Mouse (Mus musculus) forebrain, embryonic 13.5 days (tissue): Measurements from ENCODE around the gene Slc44a1. TPM values are rescaled to one million over a fixed set of nuclear protein-coding genes. Genes with fewer than 3 reads are reported as not detected.

ENCODE experiments used
- ATAC-seq: fragments of 200-750 bp; cut with Nextera tagmentation; 2 replicates; pipeline ENCODE4 v1.8.0; 2017
- H3K27ac ChIP-seq: fragments of 300-500 bp; sonication (generic); 2 replicates; pipeline ENCODE4 v1.5.1; 2015; ENCODE audit warnings: inconsistent platforms, mild to moderate bottlenecking, moderate library complexity
- H3K27me3 ChIP-seq: fragments of 300-500 bp; sonication (generic); 2 replicates; pipeline ENCODE4 v1.6.1; 2015; ENCODE audit warnings: mild to moderate bottlenecking, inconsistent platforms
- H3K36me3 ChIP-seq: fragments of 300-500 bp; sonication (generic); 2 replicates; pipeline ENCODE4 v1.6.1; 2015; ENCODE audit warnings: mild to moderate bottlenecking, inconsistent platforms; ENCODE audit not compliant: poor library complexity, severe bottlenecking
- H3K4me1 ChIP-seq: fragments of 300-500 bp; sonication (generic); 2 replicates; pipeline ENCODE4 v1.6.1; 2015; ENCODE audit warnings: inconsistent platforms
- H3K4me2 ChIP-seq: fragments of 300-500 bp; sonication (generic); 2 replicates; pipeline ENCODE4 v1.6.1; 2015; ENCODE audit warnings: inconsistent platforms, mild to moderate bottlenecking, moderate library complexity
- H3K4me3 ChIP-seq: fragments of 300-500 bp; sonication (generic); 2 replicates; pipeline ENCODE4 v1.5.1; 2015; ENCODE audit warnings: mild to moderate bottlenecking, inconsistent platforms
- H3K9ac ChIP-seq: fragments of 300-500 bp; sonication (generic); 2 replicates; pipeline ENCODE4 v1.6.1; 2015; ENCODE audit warnings: mild to moderate bottlenecking, inconsistent platforms
- H3K9me3 ChIP-seq: fragments of 300-500 bp; sonication (generic); replicated peaks from 2 replicates; pipeline ENCODE4 v1.6.1; 2016; ENCODE audit warnings: inconsistent platforms
- WGBS: fragments of 180-500 bp; shearing (Covaris S2); methylation state at CpG from one replicate; pipeline ENCODE4 v1.1.7; 2015; 5-methylcytosine and 5-hydroxymethylcytosine counted together
- polyA plus RNA-seq: library from polyadenylated mRNA; unstranded; fragments of >200 nt; fragmentation: Nextera tagmentation; extraction: Ambion mirVana; gene quantifications from 2 replicates; pipeline ENCODE4 v1.2.1, GENCODE M21; 2015

The Slc44a1 gene
- polyA plus RNA-seq, 1 experiment from 2014 or later: 11.5 TPM

GRCm38 (mm10) chr4:53564618-53565017 lies 124.4 kb downstream of the Slc44a1 start:
- Histone ChIP-seq H3K9ac (no peak overlapping the region), H3K27me3 (no peaks in the 10 kb centered on the region), H3K4me3 (no peak overlapping the region), H3K9me3 (no peaks in the 10 kb centered on the region), H3K27ac (no peak overlapping the region), H3K4me1 (no peaks in the 10 kb centered on the region), H3K36me3 (peaks cover 10% of the 10 kb centered on the region), H3K4me2 (no peak overlapping the region)
- ATAC-seq: no peak
- 81% methylated on average over 5 of the region's 5 CpGs for WGBS

GRCm38 (mm10) chr4:53567065-53567464 lies 126.9 kb downstream of the Slc44a1 start:
- no peaks in the 10 kb centered on the region for H3K4me1 ChIP-seq
- no peaks in the 10 kb centered on the region for H3K27me3 ChIP-seq
- H3K4me2 ChIP-seq: no peak overlapping the region
- no peak overlapping the region for H3K4me3 ChIP-seq
- H3K9ac ChIP-seq: no peak overlapping the region
- ATAC-seq: no peak
- whole genome bisulfite sequencing: 93% methylated on average over 1 of the region's 1 CpGs
- no peaks in the 10 kb centered on the region for H3K9me3 ChIP-seq
- H3K36me3 ChIP-seq: peaks cover 5% of the 10 kb centered on the region
- no peak overlapping the region for H3K27ac ChIP-seq

- H3K4me3 ChIP-seq: no peak overlapping the region
- no peaks in the 10 kb centered on the region for H3K36me3 ChIP-seq
- H3K27ac ChIP-seq: no peak overlapping the region
- H3K9ac ChIP-seq: no peak overlapping the region
- 84% methylated on average over 2 of the region's 2 CpGs for WGBS
- no peaks in the 10 kb centered on the region for H3K27me3 ChIP-seq
- H3K4me1 ChIP-seq: no peaks in the 10 kb centered on the region
- ATAC-seq: no peak
- no peaks in the 10 kb centered on the region for H3K9me3 ChIP-seq
- H3K4me2 ChIP-seq: no peak overlapping the region
These were observed 135.3 kb downstream of the Slc44a1 start for GRCm38 (mm10) chr4:53575558-53575957.

- H3K27me3 ChIP-seq: no peaks in the 10 kb centered on the region
These were observed 147.5 kb downstream of the Slc44a1 start for GRCm38 (mm10) chr4:53587676-53588075.

GRCm38 (mm10) chr4:53588936-53589335 lies 148.7 kb downstream of the Slc44a1 start:
- no peak for ATAC-seq
- 100% methylated on average over 1 of the region's 1 CpGs for WGBS
- Histone ChIP-seq H3K4me2 (no peak overlapping the region), H3K9ac (no peak overlapping the region), H3K36me3 (no peaks in the 10 kb centered on the region), H3K27me3 (no peaks in the 10 kb centered on the region), H3K27ac (no peak overlapping the region), H3K4me3 (no peak overlapping the region), H3K4me1 (no peaks in the 10 kb centered on the region), H3K9me3 (no peaks in the 10 kb centered on the region)

More at GRCm38 (mm10) chr4:53587676-53588075, 147.5 kb downstream of the Slc44a1 start:
- Histone ChIP-seq H3K4me2 (no peak overlapping the region), H3K4me1 (no peaks in the 10 kb centered on the region), H3K27ac (no peak overlapping the region), H3K9me3 (no peaks in the 10 kb centered on the region), H3K4me3 (no peak overlapping the region), H3K36me3 (no peaks in the 10 kb centered on the region), H3K9ac (no peak overlapping the region)
- no peak for ATAC-seq

GRCm38 (mm10) chr4:53589466-53589865 lies 149.3 kb downstream of the Slc44a1 start:
- WGBS: 88% methylated on average over 4 of the region's 4 CpGs
- no peak overlapping the region for H3K27ac ChIP-seq
- H3K9ac ChIP-seq: no peak overlapping the region
- H3K9me3 ChIP-seq: no peaks in the 10 kb centered on the region
- no peaks in the 10 kb centered on the region for H3K36me3 ChIP-seq
- H3K27me3 ChIP-seq: no peaks in the 10 kb centered on the region
- no peak overlapping the region for H3K4me3 ChIP-seq
- no peaks in the 10 kb centered on the region for H3K4me1 ChIP-seq
- no peak overlapping the region for H3K4me2 ChIP-seq
- ATAC-seq: no peak

GRCm38 (mm10) chr4:53590163-53590562 lies 149.9 kb downstream of the Slc44a1 start:
- no peak for ATAC-seq
- Histone ChIP-seq H3K9ac (no peak overlapping the region), H3K4me1 (no peaks in the 10 kb centered on the region), H3K27ac (no peak overlapping the region), H3K9me3 (no peaks in the 10 kb centered on the region), H3K4me2 (no peak overlapping the region), H3K27me3 (no peaks in the 10 kb centered on the region), H3K4me3 (no peak overlapping the region), H3K36me3 (no peaks in the 10 kb centered on the region)
- WGBS: 72% methylated on average over 4 of the region's 4 CpGs

- Histone ChIP-seq H3K36me3 (no peaks in the 10 kb centered on the region), H3K9ac (no peak overlapping the region), H3K4me1 (no peaks in the 10 kb centered on the region), H3K4me2 (no peak overlapping the region), H3K27ac (no peak overlapping the region), H3K9me3 (no peaks in the 10 kb centered on the region), H3K4me3 (no peak overlapping the region), H3K27me3 (no peaks in the 10 kb centered on the region)
- WGBS: 89% methylated on average over 7 of the region's 7 CpGs
- no peak for ATAC-seq
These were observed 150.7 kb downstream of the Slc44a1 start for GRCm38 (mm10) chr4:53590691-53591447.

GRCm38 (mm10) chr4:53591536-53591935 lies 151.3 kb downstream of the Slc44a1 start:
- no peak for ATAC-seq
- Histone ChIP-seq H3K27me3 (no peaks in the 10 kb centered on the region), H3K4me3 (no peak overlapping the region), H3K36me3 (no peaks in the 10 kb centered on the region), H3K4me2 (no peak overlapping the region), H3K9ac (no peak overlapping the region), H3K4me1 (no peaks in the 10 kb centered on the region), H3K27ac (no peak overlapping the region), H3K9me3 (no peaks in the 10 kb centered on the region)
- WGBS: 88% methylated on average over 11 of the region's 11 CpGs

GRCm38 (mm10) chr4:53591941-53592340 lies 151.7 kb downstream of the Slc44a1 start:
- no peak overlapping the region for H3K4me2 ChIP-seq
- ATAC-seq: 0 out of 2 replicates have a peak, but pooled peaks have one; percentile 31
- H3K27me3 ChIP-seq: no peaks in the 10 kb centered on the region
- no peaks in the 10 kb centered on the region for H3K36me3 ChIP-seq
- H3K4me1 ChIP-seq: no peaks in the 10 kb centered on the region
- H3K9me3 ChIP-seq: no peaks in the 10 kb centered on the region
- no peak overlapping the region for H3K9ac ChIP-seq
- WGBS: 80% methylated on average over 8 of the region's 8 CpGs
- H3K27ac ChIP-seq: no peak overlapping the region
- H3K4me3 ChIP-seq: no peak overlapping the region

- H3K9ac ChIP-seq: no peak overlapping the region
- no peak for ATAC-seq
These were observed 152.2 kb downstream of the Slc44a1 start for GRCm38 (mm10) chr4:53592386-53592785.

GRCm38 (mm10) chr4:53594204-53594603 lies 154.0 kb downstream of the Slc44a1 start:
- Histone ChIP-seq H3K4me1 (no peaks in the 10 kb centered on the region), H3K27me3 (no peaks in the 10 kb centered on the region), H3K4me2 (no peak overlapping the region), H3K9me3 (no peaks in the 10 kb centered on the region), H3K36me3 (no peaks in the 10 kb centered on the region), H3K27ac (no peak overlapping the region), H3K9ac (no peak overlapping the region), H3K4me3 (no peak overlapping the region)
- WGBS: 26% methylated on average over 4 of the region's 4 CpGs
- ATAC-seq: peak; percentile 70; the same call in 1 of the 2 replicates

More at GRCm38 (mm10) chr4:53592386-53592785, 152.2 kb downstream of the Slc44a1 start:
- Histone ChIP-seq H3K36me3 (no peaks in the 10 kb centered on the region), H3K4me2 (no peak overlapping the region), H3K27me3 (no peaks in the 10 kb centered on the region), H3K4me3 (no peak overlapping the region), H3K9me3 (no peaks in the 10 kb centered on the region), H3K27ac (no peak overlapping the region), H3K4me1 (no peaks in the 10 kb centered on the region)
- WGBS: 87% methylated on average over 9 of the region's 9 CpGs
